Mouse (Mus musculus) heart, embryonic 12.5 days (tissue): Measurements from ENCODE around the gene Zfp12. TPM values are rescaled to one million over a fixed set of nuclear protein-coding genes. Genes with fewer than 3 reads are reported as not detected.
A peak's percentile ranks its signal among the peaks of the same experiment; 100 is the strongest.

Source experiments
- ATAC-seq: fragments of 200-750 bp; cut with Nextera tagmentation; 2 replicates; pipeline ENCODE4 v1.8.0; 2017; ENCODE audit warnings: moderate TSS enrichment, moderate library complexity; ENCODE audit not compliant: insufficient number of reproducible peaks, low FRiP score
- H3K27ac ChIP-seq: fragments of 300-500 bp; sonication (generic); 2 replicates; pipeline ENCODE4 v1.5.1; 2016; ENCODE audit warnings: mild to moderate bottlenecking, moderate library complexity; ENCODE audit not compliant: poor library complexity, severe bottlenecking
- H3K27me3 ChIP-seq: fragments of 300-500 bp; sonication (generic); replicated peaks from 2 replicates; pipeline ENCODE4 v1.6.1; 2016; ENCODE audit warnings: mild to moderate bottlenecking, moderate library complexity
- H3K36me3 ChIP-seq: fragments of 300-500 bp; sonication (generic); 2 replicates; pipeline ENCODE4 v1.6.1; 2016; ENCODE audit warnings: mild to moderate bottlenecking, moderate library complexity
- H3K4me1 ChIP-seq: fragments of 300-500 bp; sonication (generic); replicated peaks from 2 replicates; pipeline ENCODE4 v1.6.1; 2016; ENCODE audit warnings: mild to moderate bottlenecking
- H3K4me2 ChIP-seq: fragments of 300-500 bp; sonication (generic); 2 replicates; pipeline ENCODE4 v1.6.1; 2016; ENCODE audit warnings: mild to moderate bottlenecking, moderate library complexity
- H3K4me3 ChIP-seq: fragments of 300-500 bp; sonication (generic); 2 replicates; pipeline ENCODE4 v1.5.1; 2016; ENCODE audit warnings: mild to moderate bottlenecking
- H3K9ac ChIP-seq: fragments of 300-500 bp; sonication (generic); 2 replicates; pipeline ENCODE4 v1.6.1; 2016; ENCODE audit warnings: mild to moderate bottlenecking, moderate library complexity
- H3K9me3 ChIP-seq: fragments of 300-500 bp; sonication (generic); replicated peaks from 2 replicates; pipeline ENCODE4 v1.6.1; 2016; ENCODE audit warnings: mild to moderate bottlenecking, moderate library complexity
- WGBS: fragments of 180-500 bp; shearing (Covaris S2); methylation state at CpG from one replicate; pipeline ENCODE4 v1.1.7; 2016; 5-methylcytosine and 5-hydroxymethylcytosine counted together
- polyA plus RNA-seq: library from polyadenylated mRNA; unstranded; fragments of >200 nt; fragmentation: Nextera tagmentation; extraction: Ambion mirVana; gene quantifications from 2 replicates; pipeline ENCODE4 v1.2.1, GENCODE M21; 2016

Gene Zfp12
- polyA plus RNA-seq, 1 experiment from 2014 or later, result 11.3 TPM

GRCm38 (mm10) chr5:143244926-143245325 lies 10.0 kb downstream of the Zfp12 start:
- 95% methylated on average over 26 of the region's 26 CpGs for WGBS
- Histone ChIP-seq H3K4me3 (no peak overlapping the region), H3K27me3 (peaks cover 10% of the 10 kb centered on the region), H3K36me3 (peaks cover 83% of the 10 kb centered on the region), H3K9me3 (peaks cover 14% of the 10 kb centered on the region), H3K9ac (no peak overlapping the region), H3K4me2 (no peak overlapping the region), H3K27ac (no peak overlapping the region), H3K4me1 (no peaks in the 10 kb centered on the region)
- ATAC-seq, result no peak

- H3K4me3 ChIP-seq, result no peak overlapping the region
- no peak overlapping the region for H3K27ac ChIP-seq
- H3K9me3 ChIP-seq, result no peaks in the 10 kb centered on the region
- H3K27me3 ChIP-seq, result peaks cover 80% of the 10 kb centered on the region
- peaks cover 24% of the 10 kb centered on the region for H3K4me1 ChIP-seq
- no peak overlapping the region for H3K4me2 ChIP-seq
- 62% methylated on average over 6 of the region's 6 CpGs for WGBS
- no peak overlapping the region for H3K9ac ChIP-seq
- no peak for ATAC-seq
- peaks cover 21% of the 10 kb centered on the region for H3K36me3 ChIP-seq
Measured at GRCm38 (mm10) chr5:143252039-143252438, 17.1 kb downstream of the Zfp12 start.

DNA sequence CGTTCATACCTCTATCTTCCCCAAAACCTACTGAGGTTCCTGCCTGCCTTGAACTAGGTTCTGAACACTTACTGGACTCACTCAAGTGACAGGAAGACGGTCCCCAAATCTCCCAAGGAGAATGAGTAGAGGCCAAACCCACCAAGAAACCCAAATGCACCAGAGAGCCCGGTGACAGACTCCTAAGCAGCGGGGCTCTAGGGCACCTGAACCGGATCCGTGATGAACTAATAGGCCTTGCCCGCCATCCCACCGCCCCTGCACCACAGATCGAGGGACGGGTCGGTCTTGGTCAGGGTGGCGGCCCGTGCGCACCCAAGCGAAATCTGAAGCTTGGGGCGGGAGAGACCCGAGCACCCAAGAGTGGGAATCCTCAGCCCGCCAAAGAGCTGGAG lies 17.8 kb downstream of the Zfp12 start:
- peaks cover 24% of the 10 kb centered on the region for H3K4me1 ChIP-seq
- H3K9ac ChIP-seq, result no peak overlapping the region
- H3K27ac ChIP-seq, result no peak overlapping the region
- no peak for ATAC-seq
- H3K27me3 ChIP-seq, result peaks cover 87% of the 10 kb centered on the region
- H3K4me3 ChIP-seq, result peak overlapping the region; percentile 47
- H3K9me3 ChIP-seq, result no peaks in the 10 kb centered on the region
- H3K36me3 ChIP-seq, result peaks cover 18% of the 10 kb centered on the region
- WGBS, result 10% methylated on average over 18 of the region's 18 CpGs
- peak overlapping the region; percentile 90 for H3K4me2 ChIP-seq

DNA sequence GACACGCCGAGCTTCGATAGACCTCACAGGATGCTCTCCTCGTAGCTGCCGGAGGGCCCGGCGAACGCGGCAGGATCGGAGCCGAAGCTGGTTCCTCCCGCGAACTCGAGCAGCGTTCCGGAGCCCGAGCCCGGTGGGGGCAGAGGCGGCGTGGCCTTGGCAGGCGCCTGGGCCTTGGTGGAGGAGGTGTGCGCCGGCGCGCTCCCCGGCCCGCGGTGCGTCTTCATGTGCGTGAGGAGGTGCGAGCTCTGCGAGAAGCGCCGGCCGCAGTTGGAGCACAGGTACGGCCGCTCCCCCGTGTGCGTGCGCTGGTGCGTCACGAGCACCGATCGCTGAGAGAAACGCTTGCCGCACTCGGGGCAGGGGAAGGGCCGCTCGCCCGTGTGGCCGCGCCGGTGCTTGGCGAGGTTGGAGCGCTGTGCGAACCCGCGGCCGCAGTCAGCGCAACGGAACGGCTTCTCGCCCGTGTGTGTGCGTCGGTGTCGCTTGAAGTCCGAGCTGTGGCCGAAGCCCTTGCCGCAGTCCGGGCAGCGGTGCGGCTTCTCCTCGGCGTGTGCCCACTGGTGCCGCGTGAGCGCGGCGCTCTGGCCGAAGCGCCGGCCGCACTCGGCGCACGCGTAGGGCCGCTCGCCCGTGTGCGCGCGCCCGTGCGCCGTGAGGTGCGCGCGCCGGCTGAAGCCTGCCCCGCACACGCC lies 18.4 kb downstream of the Zfp12 start:
- Histone ChIP-seq H3K27ac (no peak overlapping the region), H3K4me2 (peak overlapping the region; percentile 90), H3K9me3 (no peaks in the 10 kb centered on the region), H3K27me3 (peaks cover 93% of the 10 kb centered on the region), H3K4me1 (peaks cover 24% of the 10 kb centered on the region), H3K36me3 (peaks cover 15% of the 10 kb centered on the region), H3K4me3 (peak overlapping the region; percentile 47), H3K9ac (peak overlapping the region; percentile 44)
- WGBS, result 2% methylated on average over 103 of the region's 103 CpGs
- ATAC-seq, result no peak

DNA sequence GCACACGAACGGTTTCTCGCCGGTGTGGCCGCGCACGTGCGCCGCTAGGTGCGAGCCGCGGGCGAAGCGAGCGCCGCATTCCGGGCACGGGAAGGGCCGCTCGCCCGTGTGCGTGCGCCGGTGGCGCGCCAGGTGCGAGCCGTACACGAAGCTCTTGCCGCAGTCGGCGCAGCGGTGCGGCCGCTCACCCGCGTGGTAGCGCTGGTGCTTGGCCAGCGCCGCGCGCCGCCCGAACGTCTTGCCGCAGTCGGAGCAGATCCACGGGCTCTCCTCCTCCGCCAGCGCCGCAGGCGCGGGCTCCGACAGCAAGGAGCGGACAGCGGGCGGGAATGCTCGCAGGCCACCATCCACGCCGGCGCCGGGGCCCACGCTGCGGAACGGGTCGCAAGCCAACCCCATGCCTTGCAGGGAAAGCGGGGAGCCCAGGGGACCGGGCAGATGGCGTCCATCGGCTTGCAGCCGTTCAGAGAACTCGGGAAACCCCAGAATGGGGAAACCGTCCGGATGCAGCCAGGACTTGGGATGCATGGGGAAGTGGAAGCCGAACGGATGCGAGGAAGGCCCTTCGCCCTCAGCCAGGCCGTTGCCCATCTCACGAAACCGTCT lies 19.0 kb downstream of the Zfp12 start:
- H3K36me3 ChIP-seq, result peaks cover 14% of the 10 kb centered on the region; the same call in 1 of the 2 replicates
- H3K27ac ChIP-seq, result no peak overlapping the region
- peak overlapping the region; percentile 44 for H3K9ac ChIP-seq
- peak overlapping the region; percentile 90 for H3K4me2 ChIP-seq
- ATAC-seq, result no peak
- H3K4me3 ChIP-seq, result peak overlapping the region; percentile 47
- H3K27me3 ChIP-seq, result peaks cover 98% of the 10 kb centered on the region
- 5% methylated on average over 81 of the region's 81 CpGs for WGBS
- no peaks in the 10 kb centered on the region for H3K9me3 ChIP-seq
- H3K4me1 ChIP-seq, result peaks cover 24% of the 10 kb centered on the region

DNA sequence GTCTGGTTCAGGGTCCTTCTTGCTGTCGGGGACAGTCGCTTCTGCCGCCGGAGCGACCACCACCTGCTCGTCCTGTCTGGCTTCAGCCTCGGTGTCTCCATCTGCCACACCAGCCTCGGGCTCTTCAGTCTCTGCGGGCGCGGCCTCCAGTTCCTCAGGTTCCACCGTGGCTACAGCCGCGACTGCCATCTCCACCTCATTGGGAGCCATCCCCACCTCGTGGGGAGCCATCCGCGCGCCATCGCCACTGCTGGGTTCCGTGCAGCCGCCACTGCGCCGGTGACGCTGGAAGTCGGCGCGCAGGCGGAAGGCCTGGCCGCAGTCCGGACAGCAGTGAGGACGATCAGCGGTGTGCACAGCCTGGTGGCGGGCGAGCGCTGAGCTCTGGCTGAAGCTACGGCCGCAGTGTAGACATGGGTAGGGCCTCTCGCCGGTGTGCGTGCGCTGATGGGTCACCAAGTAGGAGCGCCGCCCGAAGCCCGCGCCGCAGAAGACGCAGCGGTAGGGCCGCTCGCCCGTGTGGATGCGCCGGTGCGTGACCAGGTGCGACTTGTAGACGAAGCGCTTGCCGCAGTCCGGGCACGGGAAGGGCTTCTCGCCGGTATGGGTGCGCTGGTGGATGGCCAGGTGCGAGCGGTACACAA lies 19.6 kb downstream of the Zfp12 start:
- Histone ChIP-seq H3K9ac (no peak overlapping the region), H3K36me3 (peaks cover 18% of the 10 kb centered on the region), H3K4me1 (peaks cover 24% of the 10 kb centered on the region), H3K9me3 (no peaks in the 10 kb centered on the region), H3K27me3 (peaks cover 94% of the 10 kb centered on the region), H3K27ac (no peak overlapping the region), H3K4me3 (peak overlapping the region; percentile 47), H3K4me2 (peak overlapping the region; percentile 90)
- ATAC-seq, result 0 out of 2 replicates have a peak, but pooled peaks have one; percentile 33
- WGBS, result 9% methylated on average over 66 of the region's 66 CpGs

- Histone ChIP-seq H3K4me1 (peaks cover 24% of the 10 kb centered on the region), H3K36me3 (peaks cover 23% of the 10 kb centered on the region), H3K4me2 (peak overlapping the region; percentile 90), H3K4me3 (peak overlapping the region; percentile 47), H3K9ac (no peak overlapping the region), H3K27me3 (peaks cover 92% of the 10 kb centered on the region), H3K9me3 (no peaks in the 10 kb centered on the region), H3K27ac (no peak overlapping the region)
- WGBS, result 12% methylated on average over 24 of the region's 24 CpGs
- no peak for ATAC-seq
Measured at GRCm38 (mm10) chr5:143255131-143255519, 20.2 kb downstream of the Zfp12 start.

GRCm38 (mm10) chr5:143255802-143256201 lies 20.8 kb downstream of the Zfp12 start:
- H3K9me3 ChIP-seq, result no peaks in the 10 kb centered on the region
- H3K36me3 ChIP-seq, result peaks cover 29% of the 10 kb centered on the region
- 81% methylated on average over 5 of the region's 5 CpGs for WGBS
- no peak overlapping the region for H3K27ac ChIP-seq
- peaks cover 24% of the 10 kb centered on the region for H3K4me1 ChIP-seq
- peaks cover 87% of the 10 kb centered on the region for H3K27me3 ChIP-seq
- no peak overlapping the region for H3K4me3 ChIP-seq
- no peak overlapping the region for H3K4me2 ChIP-seq
- no peak for ATAC-seq
- H3K9ac ChIP-seq, result no peak overlapping the region

GRCm38 (mm10) chr5:143261636-143262035 lies 26.7 kb downstream of the Zfp12 start:
- H3K4me2 ChIP-seq, result no peak overlapping the region

DNA sequence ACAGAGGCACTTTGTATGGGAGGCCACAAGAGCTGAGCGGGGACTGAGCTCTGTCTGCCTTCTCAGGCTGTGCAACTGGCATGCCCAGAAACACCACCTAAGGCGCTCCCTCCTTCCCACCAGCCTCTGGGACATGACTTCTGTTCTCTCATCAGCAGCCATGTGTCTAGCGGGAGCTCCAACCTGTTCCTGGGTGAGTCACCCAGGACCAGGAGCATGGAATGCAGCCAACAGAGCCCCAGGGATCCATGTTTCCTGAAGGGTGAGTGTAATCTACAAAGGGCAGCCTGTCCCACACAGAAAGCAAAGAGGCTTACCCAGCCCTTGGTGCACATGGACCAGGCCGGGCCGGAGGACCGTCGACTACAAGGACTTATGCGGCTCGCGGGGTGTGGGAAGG lies 29.7 kb downstream of the Zfp12 start:
- ATAC-seq, result no peak
- H3K9ac ChIP-seq, result no peak overlapping the region
- 80% methylated on average over 10 of the region's 10 CpGs for WGBS
- H3K4me2 ChIP-seq, result no peak overlapping the region
- peaks cover 11% of the 10 kb centered on the region; the same call in 1 of the 2 replicates for H3K27me3 ChIP-seq
- H3K4me1 ChIP-seq, result peaks cover 24% of the 10 kb centered on the region
- H3K9me3 ChIP-seq, result no peaks in the 10 kb centered on the region
- peaks cover 44% of the 10 kb centered on the region for H3K36me3 ChIP-seq
- H3K27ac ChIP-seq, result no peak overlapping the region
- no peak overlapping the region for H3K4me3 ChIP-seq

More at GRCm38 (mm10) chr5:143261636-143262035, 26.7 kb downstream of the Zfp12 start:
- ATAC-seq, result no peak
- peaks cover 12% of the 10 kb centered on the region for H3K4me1 ChIP-seq
- no peak overlapping the region for H3K9ac ChIP-seq
- no peak overlapping the region for H3K27ac ChIP-seq
- H3K4me3 ChIP-seq, result no peak overlapping the region
- no peaks in the 10 kb centered on the region for H3K9me3 ChIP-seq
- 80% methylated on average over 8 of the region's 8 CpGs for WGBS
- peaks cover 58% of the 10 kb centered on the region for H3K36me3 ChIP-seq
- H3K27me3 ChIP-seq, result peaks cover 36% of the 10 kb centered on the region

GRCm38 (mm10) chr5:143265409-143265808 lies 30.4 kb downstream of the Zfp12 start:
- Histone ChIP-seq H3K4me2 (no peak overlapping the region), H3K27ac (no peak overlapping the region), H3K9me3 (no peaks in the 10 kb centered on the region), H3K4me3 (no peak overlapping the region), H3K9ac (no peak overlapping the region), H3K4me1 (peaks cover 27% of the 10 kb centered on the region), H3K27me3 (peaks cover 8% of the 10 kb centered on the region; the same call in 1 of the 2 replicates), H3K36me3 (peaks cover 37% of the 10 kb centered on the region)
- ATAC-seq, result no peak
- WGBS, result 64% methylated on average over 1 of the region's 1 CpGs
